In the genomic region with DNA sequence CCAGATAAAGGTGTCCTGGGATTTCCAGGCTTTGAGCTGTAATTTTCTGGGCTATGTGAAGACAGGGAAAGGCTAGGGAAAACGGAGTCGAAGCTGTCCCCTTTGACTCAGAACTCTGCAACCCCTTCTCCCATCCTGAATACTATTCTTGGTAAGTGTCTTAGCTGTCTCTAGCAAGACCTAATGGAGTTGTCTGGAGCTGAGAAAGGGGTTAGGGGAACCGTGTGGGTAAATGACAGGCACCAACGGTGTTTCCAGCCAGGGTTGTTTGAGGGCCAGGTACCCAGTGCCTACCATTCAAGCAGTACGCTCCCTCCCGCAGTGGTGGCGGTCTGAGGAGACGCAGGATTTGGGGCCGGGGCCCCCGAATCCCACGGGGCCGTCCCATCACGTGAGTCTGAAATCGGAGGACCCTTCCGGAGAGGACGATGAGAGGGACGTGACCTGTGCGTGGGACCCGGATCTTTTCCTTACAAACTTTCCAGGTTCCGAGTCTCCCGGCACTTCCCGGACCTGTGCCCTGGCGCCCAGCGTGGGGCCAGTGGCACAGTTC, we compare ENCODE assay signal across 8 mouse cellular contexts. TPM values are rescaled to one million over a fixed set of nuclear protein-coding genes. Genes with fewer than 3 reads are reported as not detected.
DNase-seq lines count a peak whose midpoint lies in the region; ATAC-seq and TF ChIP-seq lines count a peak whose summit lies in the region.

No protein-coding gene starts in this region.

- peak overlapping the region; percentile 61 for H3K4me3 ChIP-seq in kidney, embryonic 14.5 days (ENCODE audit: low read length)
- peak overlapping the region; percentile 46 for H3K4me3 ChIP-seq in hindbrain, postnatal 0 days (ENCODE audit: low read length)
- H3K4me3 ChIP-seq in midbrain, embryonic 15.5 days, result peak overlapping the region; percentile 48

- 4% methylated on average over 24 of the region's 24 CpGs for WGBS in kidney, embryonic 14.5 days
- WGBS in hindbrain, postnatal 0 days, result 5% methylated on average over 24 of the region's 24 CpGs
- 4% methylated on average over 24 of the region's 24 CpGs for WGBS in midbrain, embryonic 15.5 days

- H3K27me3 ChIP-seq in kidney, embryonic 14.5 days (ENCODE audit: control insufficient read depth, insufficient read depth, low read length), result peaks cover 4% of the 10 kb centered on the region; the same call in 1 of the 2 replicates
- no peaks in the 10 kb centered on the region; the same call in 1 of the 2 replicates for H3K27me3 ChIP-seq in hindbrain, postnatal 0 days (ENCODE audit: insufficient read depth, low read length)
- peaks cover 9% of the 10 kb centered on the region for H3K27me3 ChIP-seq in midbrain, embryonic 15.5 days (replicated peaks)

- peak overlapping the region; percentile 97 for H3K4me2 ChIP-seq in kidney, embryonic 14.5 days (replicated peaks; ENCODE audit: low read depth, low read length)
- H3K4me2 ChIP-seq in hindbrain, postnatal 0 days (ENCODE audit: low read depth, low read length), result peak overlapping the region; percentile 86
- peak overlapping the region; percentile 98 for H3K4me2 ChIP-seq in midbrain, embryonic 15.5 days

- H3K36me3 ChIP-seq in kidney, embryonic 14.5 days (ENCODE audit: control insufficient read depth, insufficient read depth, low read length), result no peaks in the 10 kb centered on the region
- no peaks in the 10 kb centered on the region for H3K36me3 ChIP-seq in hindbrain, postnatal 0 days (ENCODE audit: insufficient read depth, low read length)
- H3K36me3 ChIP-seq in midbrain, embryonic 15.5 days (replicated peaks), result no peaks in the 10 kb centered on the region

- no peak for DNase-seq in kidney, postnatal 36 days
- peak; percentile 44 for DNase-seq in embryo, embryonic 10.5 days (ENCODE audit: low spot score)
- DNase-seq in hindbrain, postnatal 0 days (ENCODE audit: low spot score), result no peak
- no peak for DNase-seq in gastrocnemius, postnatal 25 days
- no peak for DNase-seq in testis, postnatal 14 days (ENCODE audit: low spot score)
- DNase-seq in adrenal gland, adult 2 months, result no peak

- H3K9ac ChIP-seq in kidney, embryonic 14.5 days (ENCODE audit: low read depth, low read length), result peak overlapping the region; percentile 73
- H3K9ac ChIP-seq in hindbrain, postnatal 0 days (replicated peaks; ENCODE audit: low read length), result peak overlapping the region; percentile 47
- peak overlapping the region; percentile 46 for H3K9ac ChIP-seq in midbrain, embryonic 15.5 days

- no peaks in the 10 kb centered on the region for H3K9me3 ChIP-seq in kidney, embryonic 14.5 days (ENCODE audit: control insufficient read depth, low read length)
- no peaks in the 10 kb centered on the region for H3K9me3 ChIP-seq in hindbrain, postnatal 0 days (ENCODE audit: low read length)
- no peaks in the 10 kb centered on the region for H3K9me3 ChIP-seq in midbrain, embryonic 15.5 days

- TF ChIP-seq CTCF in hindbrain, postnatal 0 days (IDR thresholded peaks at IDR 0.05; ENCODE audit: low read depth), result no peak

- ATAC-seq in kidney, embryonic 14.5 days (ENCODE audit: low FRiP score, low TSS enrichment), result peak; percentile 18; the same call in 1 of the 2 replicates
- ATAC-seq in hindbrain, postnatal 0 days, result no peak
- 0 out of 2 replicates have a peak, but pooled peaks have one; percentile 2 for ATAC-seq in midbrain, embryonic 15.5 days (replicated peaks)

- H3K27ac ChIP-seq in kidney, embryonic 14.5 days (ENCODE audit: low read depth, low read length), result no peak overlapping the region
- no peak overlapping the region for H3K27ac ChIP-seq in hindbrain, postnatal 0 days
- no peak overlapping the region for H3K27ac ChIP-seq in midbrain, embryonic 15.5 days

- no peaks in the 10 kb centered on the region for H3K4me1 ChIP-seq in kidney, embryonic 14.5 days (ENCODE audit: control insufficient read depth, insufficient read depth, low read length)
- 0 out of 2 replicates have a peak, but pooled peaks cover 4% of the 10 kb centered on the region for H3K4me1 ChIP-seq in hindbrain, postnatal 0 days (ENCODE audit: insufficient read depth, low read length)
- peaks cover 13% of the 10 kb centered on the region for H3K4me1 ChIP-seq in midbrain, embryonic 15.5 days

RNA-seq across cellular contexts. Expression of gene Klf1, which starts 0.7 kb away (rescaled TPM):
- polyA plus RNA-seq in kidney, embryonic 14.5 days (2014; fragmentation: Nextera tagmentation; extraction: Ambion mirVana), result 1.2 and 1.7 TPM in 2 replicates
- total RNA-seq in hindbrain, postnatal 0 days (2014; rRNA removed), result 1.2 TPM in 1 of 2 replicates, not detected in the other
- polyA plus RNA-seq in hindbrain, postnatal 0 days (2015; fragmentation: Nextera tagmentation; extraction: Ambion mirVana), result 0.34 and 0.98 TPM in 2 replicates
- 0.65 and 0.79 TPM in 2 replicates for polyA plus RNA-seq in midbrain, embryonic 15.5 days (2015; fragmentation: Nextera tagmentation; extraction: Ambion mirVana)
- total RNA-seq in gastrocnemius, postnatal 25 days (2021), result not detected
- total RNA-seq in adrenal gland, adult 2 months (2021), result under 1 TPM; 0.17 to 0.23 TPM
- polyA plus RNA-seq in adrenal gland, adult 2 months (2012; rRNA removed), result 0.41 and 0.61 TPM in 2 replicates

RNA-seq across cellular contexts. Expression of gene Dnase2a, which starts 5.9 kb away (rescaled TPM):
- polyA plus RNA-seq in kidney, embryonic 14.5 days (2014; fragmentation: Nextera tagmentation; extraction: Ambion mirVana), result 10.8 and 12.1 TPM in 2 replicates
- total RNA-seq in hindbrain, postnatal 0 days (2014; rRNA removed), result 15.0 and 24.5 TPM in 2 replicates
- 8.6 and 8.8 TPM in 2 replicates for polyA plus RNA-seq in hindbrain, postnatal 0 days (2015; fragmentation: Nextera tagmentation; extraction: Ambion mirVana)
- polyA plus RNA-seq in midbrain, embryonic 15.5 days (2015; fragmentation: Nextera tagmentation; extraction: Ambion mirVana), result 7.1 and 7.6 TPM in 2 replicates
- total RNA-seq in gastrocnemius, postnatal 25 days (2021), result 1 to 10 TPM; 4.5 to 5.7 TPM
- total RNA-seq in adrenal gland, adult 2 months (2021), result 10 to 100 TPM; 10.9 to 17.5 TPM
- 12.1 and 13.3 TPM in 2 replicates for polyA plus RNA-seq in adrenal gland, adult 2 months (2012; rRNA removed)

RNA-seq across cellular contexts. Expression of gene Gcdh, which starts 8.7 kb away (rescaled TPM):
- 28.6 and 43.3 TPM in 2 replicates for polyA plus RNA-seq in kidney, embryonic 14.5 days (2014; fragmentation: Nextera tagmentation; extraction: Ambion mirVana)
- total RNA-seq in hindbrain, postnatal 0 days (2014; rRNA removed), result 24.9 and 37.8 TPM in 2 replicates
- 36.5 and 41.3 TPM in 2 replicates for polyA plus RNA-seq in hindbrain, postnatal 0 days (2015; fragmentation: Nextera tagmentation; extraction: Ambion mirVana)
- 36.1 and 37.1 TPM in 2 replicates for polyA plus RNA-seq in midbrain, embryonic 15.5 days (2015; fragmentation: Nextera tagmentation; extraction: Ambion mirVana)
- 10 to 100 TPM; 34.7 to 34.8 TPM for total RNA-seq in gastrocnemius, postnatal 25 days (2021)
- 10 to 100 TPM; 50.1 to 59.0 TPM for total RNA-seq in adrenal gland, adult 2 months (2021)
- 652 and 657 TPM in 2 replicates for polyA plus RNA-seq in adrenal gland, adult 2 months (2012; rRNA removed)

RNA-seq across cellular contexts. Expression of gene Syce2, which starts 30.5 kb away (rescaled TPM):
- 73.0 and 98.4 TPM in 2 replicates for polyA plus RNA-seq in kidney, embryonic 14.5 days (2014; fragmentation: Nextera tagmentation; extraction: Ambion mirVana)
- total RNA-seq in hindbrain, postnatal 0 days (2014; rRNA removed), result 11.8 and 14.0 TPM in 2 replicates
- 62.1 and 64.4 TPM in 2 replicates for polyA plus RNA-seq in hindbrain, postnatal 0 days (2015; fragmentation: Nextera tagmentation; extraction: Ambion mirVana)
- 18.4 and 22.0 TPM in 2 replicates for polyA plus RNA-seq in midbrain, embryonic 15.5 days (2015; fragmentation: Nextera tagmentation; extraction: Ambion mirVana)
- total RNA-seq in gastrocnemius, postnatal 25 days (2021), result 1 to 10 TPM in 1 of 2 experiments, under 1 TPM in 1; 0.95 to 1.2 TPM
- 1 to 10 TPM; 8.0 to 8.7 TPM for total RNA-seq in adrenal gland, adult 2 months (2021)
- 0.80 and 2.1 TPM in 2 replicates for polyA plus RNA-seq in adrenal gland, adult 2 months (2012; rRNA removed)

RNA-seq across cellular contexts. Expression of gene Mast1, which starts 34.7 kb away (rescaled TPM):
- 0.21 and 0.35 TPM in 2 replicates for polyA plus RNA-seq in kidney, embryonic 14.5 days (2014; fragmentation: Nextera tagmentation; extraction: Ambion mirVana)
- total RNA-seq in hindbrain, postnatal 0 days (2014; rRNA removed), result 70.9 and 83.0 TPM in 2 replicates
- 61.9 and 69.5 TPM in 2 replicates for polyA plus RNA-seq in hindbrain, postnatal 0 days (2015; fragmentation: Nextera tagmentation; extraction: Ambion mirVana)
- 76.2 and 84.8 TPM in 2 replicates for polyA plus RNA-seq in midbrain, embryonic 15.5 days (2015; fragmentation: Nextera tagmentation; extraction: Ambion mirVana)
- not detected for total RNA-seq in gastrocnemius, postnatal 25 days (2021)
- total RNA-seq in adrenal gland, adult 2 months (2021), result 1 to 10 TPM; 1.5 to 2.8 TPM
- polyA plus RNA-seq in adrenal gland, adult 2 months (2012; rRNA removed), result 3.7 and 4.4 TPM in 2 replicates

Comparison
In these comparisons a context has a peak if more than half of its experiments do, and no peak if none do; other contexts are left out.
1. RNA of gene Gcdh, which starts 8.7 kb away (polyA plus RNA-seq): 652 to 657 TPM in adrenal gland, adult 2 months; 28.6 to 43.3 TPM in kidney, embryonic 14.5 days, 36.5 to 41.3 TPM in hindbrain, postnatal 0 days and 36.1 to 37.1 TPM in midbrain, embryonic 15.5 days; every median in the first group is over 10 times any median in the second.
2. Peak in every context shown above with its lines, with median percentiles within 50 percentile points of each other: H3K4me2 ChIP-seq, H3K4me3 ChIP-seq and H3K9ac ChIP-seq.